Mouse (Mus musculus): ENCODE measurements around the gene Baiap2l2. TPM values are rescaled to one million over a fixed set of nuclear protein-coding genes. Genes with fewer than 3 reads are reported as not detected.
"Not testable (repeated sequence)": the region's sequence is repeated elsewhere in the genome, so short reads cannot be mapped to it uniquely, and the experiment has no call there.

The Baiap2l2 gene
- total RNA-seq, 2 experiments from 2014 or later = 5.9 to 6.4 TPM

GRCm38 (mm10) chr15:79229058-79229821 is 56.1 kb downstream of the Baiap2l2 start, which contains the start of the genes Pick1 and Gm49486:
TSS of gene Pick1 (plus strand) at chr15:79229173.
TSS of gene Gm49486 (plus strand) at chr15:79229391.
- Histone ChIP-seq H3K27ac (peak within 1 kb of the TSS; percentile 98), H3K4me3 (peak within 1 kb of the TSS; percentile 58)
- no peak; the same call in 1 of the 2 replicates for TF ChIP-seq CTCF (IDR thresholded peaks at IDR 0.05)
- peak; percentile 82 to 90 for DNase-seq (ENCODE audit: extremely low spot score in 1 of 2, low spot score in 2 of 2)
- intact Hi-C loops (cut with DNase I) = loop anchor here (10.0 kb wide), 1 partner anchor 426 kb away; the partner anchor contains the start of genes Cby1 and Fam227a

- H3K27ac ChIP-seq; DNase-seq (ENCODE audit: extremely low spot score in 1 of 2, low spot score in 2 of 2); H3K4me3 ChIP-seq: not testable (repeated sequence)
- intact Hi-C loops (cut with DNase I) = loop anchor here (10.0 kb wide), 1 partner anchor 429 kb away; the partner anchor contains the start of genes Cby1 and Fam227a
These were observed 59.6 kb downstream of the Baiap2l2 start for GRCm38 (mm10) chr15:79225780-79226179.

- Histone ChIP-seq H3K27ac (peak overlapping the region; percentile 72), H3K4me3 (no peak overlapping the region)
- DNase-seq (ENCODE audit: extremely low spot score in 1 of 2, low spot score in 2 of 2) = peak; percentile 84 to 87
- intact Hi-C loops (cut with DNase I) = loop anchor here (10.0 kb wide), 1 partner anchor 430 kb away; the partner anchor contains the start of genes Cby1 and Fam227a
- TF ChIP-seq CTCF (IDR thresholded peaks at IDR 0.05) = peak; percentile 95
These were observed 60.7 kb downstream of the Baiap2l2 start for GRCm38 (mm10) chr15:79224685-79225084.

- no peak for TF ChIP-seq CTCF (IDR thresholded peaks at IDR 0.05)
- no peak for DNase-seq (ENCODE audit: extremely low spot score in 1 of 2, low spot score in 2 of 2)
- Histone ChIP-seq H3K27ac (0 out of 2 replicates have a peak overlapping the region, but pooled peaks have one; percentile 44), H3K4me3 (no peak overlapping the region)
- intact Hi-C loops (cut with DNase I) = loop anchor here (10.0 kb wide), 1 partner anchor 431 kb away; the partner anchor contains the start of genes Cby1 and Fam227a
These were observed 61.7 kb downstream of the Baiap2l2 start for GRCm38 (mm10) chr15:79223641-79224040.

- intact Hi-C loops (cut with DNase I) = no loop called here
- Histone ChIP-seq H3K4me3 (no peak overlapping the region), H3K27ac (no peak overlapping the region)
- DNase-seq (ENCODE audit: extremely low spot score in 1 of 2, low spot score in 2 of 2) = no peak
- TF ChIP-seq CTCF (IDR thresholded peaks at IDR 0.05) = no peak
These were observed 65.8 kb downstream of the Baiap2l2 start for GRCm38 (mm10) chr15:79219572-79219971.

- H3K4me3 ChIP-seq = no peak overlapping the region
- H3K27ac ChIP-seq = no peak overlapping the region
- no peak for TF ChIP-seq CTCF (IDR thresholded peaks at IDR 0.05)
- DNase-seq (ENCODE audit: extremely low spot score in 1 of 2, low spot score in 2 of 2) = no peak
- intact Hi-C loops (cut with DNase I) = no loop called here
These were observed 69.1 kb downstream of the Baiap2l2 start for GRCm38 (mm10) chr15:79216191-79216590.

GRCm38 (mm10) chr15:79213591-79213990 is 71.7 kb downstream of the Baiap2l2 start:
- no peak for DNase-seq (ENCODE audit: extremely low spot score in 1 of 2, low spot score in 2 of 2)
- intact Hi-C loops (cut with DNase I) = no loop called here
- peak overlapping the region; percentile 66 for H3K27ac ChIP-seq
- no peak overlapping the region for H3K4me3 ChIP-seq
- no peak for TF ChIP-seq CTCF (IDR thresholded peaks at IDR 0.05)

- intact Hi-C loops (cut with DNase I) = no loop called here
- H3K27ac ChIP-seq = peak overlapping the region; percentile 71
- no peak for DNase-seq (ENCODE audit: extremely low spot score in 1 of 2, low spot score in 2 of 2)
- no peak overlapping the region for H3K4me3 ChIP-seq
- no peak for TF ChIP-seq CTCF (IDR thresholded peaks at IDR 0.05)
These were observed 72.4 kb downstream of the Baiap2l2 start for GRCm38 (mm10) chr15:79212750-79213446.

- no peak overlapping the region for H3K4me3 ChIP-seq
- H3K27ac ChIP-seq = no peak overlapping the region
- intact Hi-C loops (cut with DNase I) = no loop called here
- no peak for DNase-seq (ENCODE audit: extremely low spot score in 1 of 2, low spot score in 2 of 2)
- no peak for TF ChIP-seq CTCF (IDR thresholded peaks at IDR 0.05)
These were observed 75.0 kb downstream of the Baiap2l2 start for GRCm38 (mm10) chr15:79210357-79210756.

GRCm38 (mm10) chr15:79208758-79209439 is 76.4 kb downstream of the Baiap2l2 start:
- Histone ChIP-seq H3K4me3 (no peak overlapping the region), H3K27ac (no peak overlapping the region; the same call in 1 of the 2 replicates)
- no peak for TF ChIP-seq CTCF (IDR thresholded peaks at IDR 0.05)
- peak in 1 of 2 experiments; percentile 36 for DNase-seq (ENCODE audit: extremely low spot score in 1 of 2, low spot score in 2 of 2)
- intact Hi-C loops (cut with DNase I) = no loop called here

GRCm38 (mm10) chr15:79208211-79208610 is 77.1 kb downstream of the Baiap2l2 start:
- intact Hi-C loops (cut with DNase I) = no loop called here
- DNase-seq (ENCODE audit: extremely low spot score in 1 of 2, low spot score in 2 of 2) = no peak
- H3K4me3 ChIP-seq = no peak overlapping the region
- TF ChIP-seq CTCF (IDR thresholded peaks at IDR 0.05) = no peak
- no peak overlapping the region for H3K27ac ChIP-seq

Other genes starting within 250 kb of the Baiap2l2 start
- gene Galr3, start 243.7 kb downstream of the Baiap2l2 start, total RNA-seq (2021) = under 1 TPM in 1 of 2 experiments, not detected in 1; 0.84 TPM
- gene Ankrd54, start 222.6 kb downstream of the Baiap2l2 start, total RNA-seq (2021) = 10 to 100 TPM; 19.7 to 19.8 TPM
- gene Eif3l, start 210.4 kb downstream of the Baiap2l2 start, total RNA-seq (2021) = 10 to 100 TPM; 62.5 to 66.6 TPM
- 10 to 100 TPM; 22.8 to 23.2 TPM for gene Micall1, start 176.6 kb downstream of the Baiap2l2 start, total RNA-seq (2021)
- gene Polr2f, start 144.5 kb downstream of the Baiap2l2 start, total RNA-seq (2021) = 100 to 1,000 TPM; 100 to 103 TPM
- 10 to 100 TPM; 12.0 to 12.9 TPM for gene 1700088E04Rik, start 144.3 kb downstream of the Baiap2l2 start, total RNA-seq (2021)
- gene Sox10, start 120.3 kb downstream of the Baiap2l2 start, total RNA-seq (2021) = 10 to 100 TPM; 17.1 to 18.7 TPM
- gene Pick1, start 56.4 kb downstream of the Baiap2l2 start, total RNA-seq (2021) = 10 to 100 TPM; 55.7 to 57.8 TPM
- 1 to 10 TPM; 1.0 TPM for gene Gm49486, start 56.1 kb downstream of the Baiap2l2 start, total RNA-seq (2021)
- under 1 TPM in 1 of 2 experiments, not detected in 1; 0.25 TPM for gene Slc16a8, start 30.8 kb downstream of the Baiap2l2 start, total RNA-seq (2021)
- gene Pla2g6, start 42.9 kb upstream of the Baiap2l2 start, total RNA-seq (2021) = 10 to 100 TPM; 21.3 to 22.6 TPM
- gene Maff, start 61.1 kb upstream of the Baiap2l2 start, total RNA-seq (2021) = 1 to 10 TPM; 1.6 to 3.2 TPM
- 10 to 100 TPM; 73.7 to 82.2 TPM for gene Tmem184b, start 118.0 kb upstream of the Baiap2l2 start, total RNA-seq (2021)
- 100 to 1,000 TPM; 153 to 159 TPM for gene Csnk1e, start 170.0 kb upstream of the Baiap2l2 start, total RNA-seq (2021)
- 100 to 1,000 TPM; 186 to 202 TPM for gene Kcnj4, start 219.7 kb upstream of the Baiap2l2 start, total RNA-seq (2021)
- under 1 TPM; 0.32 to 0.33 TPM for gene Kdelr3, start 230.9 kb upstream of the Baiap2l2 start, total RNA-seq (2021)

All from left cerebral cortex, adult 2 months (tissue).